Mouse (Mus musculus) ovary, adult 18-20 months (tissue): ENCODE measurements at regions not wholly inside any gene's neighbourhood (a gene's known extent, or its start where the extent isn't known, plus 50 kb on each side); places are given as distances from the start of the nearest gene placed in this dataset.

ENCODE experiments used
- DNase-seq: peaks from one replicate; pipeline ENCODE4 v3.0.0; 2022; ENCODE audit warnings: low spot score, mixed read lengths

GRCm38 (mm10) chr16:39284484-39284883 lies 392.0 kb downstream of the Igsf11 start:
- peak; percentile 28 for DNase-seq

GRCm38 (mm10) chr16:39285028-39285744 lies 392.7 kb downstream of the Igsf11 start:
- DNase-seq, result no peak

GRCm38 (mm10) chr16:39286797-39287565 lies 394.5 kb downstream of the Igsf11 start:
- no peak for DNase-seq

GRCm38 (mm10) chr16:39298856-39299255 lies 406.4 kb downstream of the Igsf11 start:
- no peak for DNase-seq

GRCm38 (mm10) chr16:39302902-39303361 lies 410.5 kb downstream of the Igsf11 start:
- no peak for DNase-seq

GRCm38 (mm10) chr16:39303371-39303770 lies 410.9 kb downstream of the Igsf11 start:
- DNase-seq, result no peak

GRCm38 (mm10) chr16:39307951-39308350 lies 415.5 kb downstream of the Igsf11 start:
- no peak for DNase-seq

GRCm38 (mm10) chr16:39316752-39317594 lies 424.5 kb downstream of the Igsf11 start:
- DNase-seq, result peak; percentile 62

- no peak for DNase-seq
Observed at GRCm38 (mm10) chr16:39325627-39326026, 433.2 kb downstream of the Igsf11 start.

GRCm38 (mm10) chr16:39363657-39364056 lies 471.2 kb downstream of the Igsf11 start:
- no peak for DNase-seq

- no peak for DNase-seq
Observed at GRCm38 (mm10) chr16:39368276-39368675, 475.8 kb downstream of the Igsf11 start.

- no peak for DNase-seq
Observed at GRCm38 (mm10) chr16:39374616-39375015, 482.1 kb downstream of the Igsf11 start.

GRCm38 (mm10) chr16:39379959-39380358 lies 487.5 kb downstream of the Igsf11 start:
- no peak for DNase-seq

- DNase-seq, result no peak
Observed at GRCm38 (mm10) chr16:39389943-39390342, 497.5 kb downstream of the Igsf11 start.

GRCm38 (mm10) chr16:39390626-39391025 lies 498.2 kb downstream of the Igsf11 start:
- no peak for DNase-seq

- no peak for DNase-seq
Observed at GRCm38 (mm10) chr16:39402101-39402749, 509.8 kb downstream of the Igsf11 start.

GRCm38 (mm10) chr16:39431581-39431980 lies 539.1 kb downstream of the Igsf11 start:
- no peak for DNase-seq

GRCm38 (mm10) chr16:39445740-39446139 lies 538.4 kb upstream of the Lsamp start:
- DNase-seq, result no peak

GRCm38 (mm10) chr16:39453400-39454138 lies 530.6 kb upstream of the Lsamp start:
- no peak for DNase-seq
